Mouse (Mus musculus): ENCODE data around the gene Retreg3.

DNA sequence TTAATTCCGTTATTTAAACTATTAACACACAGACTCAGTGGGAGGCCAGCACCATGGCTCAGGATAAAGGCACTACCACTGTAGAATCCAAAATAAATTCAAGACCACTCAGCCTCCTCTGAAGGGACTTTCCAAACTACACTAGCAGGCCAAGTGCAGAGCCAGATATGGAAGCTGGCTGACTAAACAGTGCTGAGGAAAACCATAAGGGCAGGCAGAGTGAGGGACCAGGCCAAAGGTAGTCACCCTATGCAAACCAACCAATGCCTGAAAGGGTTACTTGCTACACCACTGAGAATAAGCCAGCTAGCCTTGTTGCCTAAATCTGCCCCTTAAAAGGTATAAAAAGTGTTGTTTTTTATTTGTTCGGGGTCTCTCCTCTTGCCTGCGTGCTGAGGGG lies 7.5 kb downstream of the Retreg3 start:
- TF ChIP-seq CTCF (IDR thresholded peaks at IDR 0.05; ENCODE audit: borderline replicate concordance, insufficient read depth, low read depth, low read length) (no peak), POLR2A (IDR thresholded peaks at IDR 0.05; ENCODE audit: borderline replicate concordance, insufficient read depth, low read length) (no peak)

Data from cerebellum, adult 2 months (tissue).